Mouse (Mus musculus) kidney, postnatal 4 days (tissue): ENCODE results near the gene Dnm3.

Experiments
- DNase-seq, 2 experiments: peaks; one replicate each; pipeline ENCODE4 v3.0.0; 2021; ENCODE audit warnings: mixed read lengths in 2 of 2

Gene Dnm3

GRCm38 (mm10) chr1:162017975-162018600, 459.7 kb downstream of the Dnm3 start:
- no peak for DNase-seq

GRCm38 (mm10) chr1:162016982-162017381, 460.9 kb downstream of the Dnm3 start:
- DNase-seq, result no peak

- no peak for DNase-seq
Measured at GRCm38 (mm10) chr1:162015247-162015862, 462.5 kb downstream of the Dnm3 start.

GRCm38 (mm10) chr1:162013561-162013960, 464.3 kb downstream of the Dnm3 start:
- DNase-seq, result no peak

- DNase-seq, result no peak
Measured at GRCm38 (mm10) chr1:162011523-162012245, 466.1 kb downstream of the Dnm3 start.

- no peak for DNase-seq
Measured at GRCm38 (mm10) chr1:162009086-162009485, 468.7 kb downstream of the Dnm3 start.

- peak in 1 of 2 experiments; percentile 48 for DNase-seq
Measured at GRCm38 (mm10) chr1:162008631-162009067, 469.2 kb downstream of the Dnm3 start.

- no peak for DNase-seq
Measured at GRCm38 (mm10) chr1:162008208-162008607, 469.6 kb downstream of the Dnm3 start.

- no peak for DNase-seq
Measured at GRCm38 (mm10) chr1:162006109-162006508, 471.7 kb downstream of the Dnm3 start.

GRCm38 (mm10) chr1:162004821-162005770, 472.7 kb downstream of the Dnm3 start:
- peak; percentile 72 to 83 for DNase-seq

GRCm38 (mm10) chr1:162004518-162004780, 473.4 kb downstream of the Dnm3 start:
- no peak for DNase-seq

GRCm38 (mm10) chr1:162003729-162004517, 473.9 kb downstream of the Dnm3 start:
- DNase-seq, result no peak

- DNase-seq, result no peak
Measured at GRCm38 (mm10) chr1:162001328-162001727, 476.5 kb downstream of the Dnm3 start.

- DNase-seq, result peak; percentile 47 to 64
Measured at GRCm38 (mm10) chr1:161999882-162000371, 477.9 kb downstream of the Dnm3 start.

GRCm38 (mm10) chr1:161999338-161999737, 478.5 kb downstream of the Dnm3 start:
- no peak for DNase-seq

GRCm38 (mm10) chr1:161998781-161999180, 479.1 kb downstream of the Dnm3 start:
- DNase-seq, result no peak

GRCm38 (mm10) chr1:161992389-161992788, 485.4 kb downstream of the Dnm3 start:
- no peak for DNase-seq

GRCm38 (mm10) chr1:161991846-161992245, 486.0 kb downstream of the Dnm3 start:
- DNase-seq, result no peak

- no peak for DNase-seq
Measured at GRCm38 (mm10) chr1:161990684-161991578, 486.9 kb downstream of the Dnm3 start.

- DNase-seq, result peak in 1 of 2 experiments; percentile 33
Measured at GRCm38 (mm10) chr1:161983979-161984566, 493.8 kb downstream of the Dnm3 start.
